Mouse (Mus musculus): ENCODE measurements around the gene Sema3b.
"Not testable (repeated sequence)": the region's sequence is repeated elsewhere in the genome, so short reads cannot be mapped to it uniquely, and the experiment has no call there.

The Sema3b gene

DNA sequence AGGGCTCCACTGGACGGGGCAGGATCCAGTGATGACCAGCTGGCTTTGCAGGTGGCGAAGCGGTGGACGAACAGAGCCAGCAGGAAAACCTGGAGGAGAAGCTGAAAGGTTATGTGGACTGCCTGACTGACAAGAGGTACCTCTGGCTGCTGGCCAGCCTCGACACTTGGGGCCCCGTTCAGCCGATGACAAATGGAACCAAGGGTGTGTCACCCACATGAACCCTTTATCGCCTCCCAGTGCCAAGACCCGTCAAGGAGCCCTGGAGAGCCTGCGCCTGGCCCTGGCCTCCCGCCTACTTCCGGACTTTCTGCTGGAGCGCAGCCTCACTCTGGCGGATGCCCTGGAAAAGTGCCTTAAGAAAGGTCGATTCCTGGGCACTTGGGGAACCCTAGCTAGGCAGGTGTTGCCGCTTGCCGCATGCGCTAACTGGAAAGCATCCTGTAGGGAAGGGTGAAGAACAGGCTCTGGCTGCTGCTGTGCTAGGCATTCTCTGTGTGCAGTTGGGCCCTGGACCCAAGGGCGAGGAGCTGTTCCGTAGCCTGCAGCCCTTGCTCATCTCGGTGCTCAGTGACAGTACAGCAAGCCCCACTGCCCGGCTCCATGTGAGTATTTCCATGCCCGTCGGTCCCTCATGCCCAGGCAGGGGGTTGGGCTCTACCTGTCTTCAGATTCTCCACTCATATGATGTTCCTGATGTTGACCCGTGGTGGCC lies 18.8 kb downstream of the Sema3b start:
- peak; percentile 54 for DNase-seq (ENCODE audit: low read depth, low spot score)

DNA sequence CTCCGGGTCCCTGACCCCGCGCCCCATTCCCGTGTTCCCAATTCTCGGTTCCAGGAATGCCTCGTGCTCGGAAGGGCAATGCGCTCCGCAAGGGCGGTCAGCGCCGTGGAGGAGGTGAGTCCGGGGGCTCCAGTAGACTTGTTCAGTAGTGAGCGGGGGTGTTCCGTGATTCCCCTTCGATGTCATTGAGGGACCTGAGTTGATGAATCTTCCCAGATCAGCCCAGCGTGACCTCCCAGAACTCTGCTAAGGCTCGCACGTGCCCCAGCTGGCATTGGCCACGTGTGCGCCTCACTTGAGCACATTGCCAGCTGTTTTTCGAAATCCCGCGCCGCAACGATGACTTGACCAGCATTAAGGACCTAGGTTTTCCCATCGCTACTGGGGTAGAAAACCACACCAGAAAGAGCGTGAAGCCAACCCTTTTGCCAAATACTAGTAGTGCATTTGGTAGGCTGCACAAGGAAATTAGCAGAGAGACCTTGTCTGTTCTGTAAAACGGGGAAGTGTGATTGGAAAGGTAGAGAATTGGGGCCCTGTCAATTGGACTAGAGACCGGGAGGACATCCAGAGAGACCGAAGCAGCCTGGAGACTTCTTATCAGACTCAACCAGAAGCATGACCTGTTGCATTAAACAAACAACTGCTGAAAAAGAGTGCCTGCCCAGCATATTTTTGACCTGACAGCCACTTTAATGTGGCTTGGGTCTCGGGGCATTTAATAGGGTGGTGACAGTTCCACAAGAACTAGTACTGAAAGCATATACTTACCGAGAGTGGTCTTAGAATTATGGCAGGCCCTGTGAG lies 21.0 kb downstream of the Sema3b start:
- peak; percentile 74 for DNase-seq (ENCODE audit: low read depth, low spot score)

DNA sequence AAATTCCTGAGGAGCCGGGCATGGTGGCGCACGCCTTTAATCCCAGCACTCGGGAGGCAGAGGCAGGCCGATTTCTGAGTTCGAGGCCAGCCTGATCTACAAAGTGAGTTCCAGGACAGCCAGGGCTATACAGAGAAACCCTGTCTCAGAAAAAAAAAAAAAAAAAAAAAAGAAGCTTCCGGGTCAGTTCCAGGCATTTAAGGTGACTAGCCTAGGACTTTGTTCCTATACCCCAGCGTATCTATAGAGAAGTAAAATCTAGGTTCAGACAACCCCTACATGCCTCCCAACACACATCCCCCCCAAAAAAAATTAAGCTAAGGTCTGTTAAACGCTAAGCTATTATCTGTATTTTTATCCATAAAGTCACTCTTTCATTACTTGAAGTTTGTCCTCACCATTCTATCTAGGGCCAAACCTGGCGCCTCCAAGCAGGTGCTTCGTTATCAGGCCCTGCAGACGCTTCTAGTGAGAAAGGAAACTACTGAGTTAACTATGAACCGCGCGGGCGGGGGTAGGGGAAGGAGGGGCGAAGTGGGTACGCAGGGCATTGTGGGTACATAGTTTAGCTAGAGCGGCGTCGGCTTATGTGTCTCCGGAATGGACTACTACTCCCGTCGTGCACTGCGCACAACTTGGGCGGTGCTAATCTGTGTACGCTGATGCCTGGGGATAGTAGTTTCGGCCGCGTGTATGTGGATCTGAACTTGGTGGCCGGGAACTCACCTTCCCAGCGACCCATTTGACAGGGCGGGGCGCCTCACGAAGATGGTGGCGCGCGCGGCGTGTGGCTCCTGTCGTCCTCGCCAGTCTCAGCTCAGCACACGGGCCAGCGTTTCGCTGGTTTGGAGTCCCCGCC lies 21.8 kb downstream of the Sema3b start, which contains the start of gene Ifrd2:
Gene Ifrd2, plus strand, starts transcription at position 669 of the 859 bp plus-strand sequence.
- peak; percentile 97 for DNase-seq (ENCODE audit: low read depth, low spot score)

DNA sequence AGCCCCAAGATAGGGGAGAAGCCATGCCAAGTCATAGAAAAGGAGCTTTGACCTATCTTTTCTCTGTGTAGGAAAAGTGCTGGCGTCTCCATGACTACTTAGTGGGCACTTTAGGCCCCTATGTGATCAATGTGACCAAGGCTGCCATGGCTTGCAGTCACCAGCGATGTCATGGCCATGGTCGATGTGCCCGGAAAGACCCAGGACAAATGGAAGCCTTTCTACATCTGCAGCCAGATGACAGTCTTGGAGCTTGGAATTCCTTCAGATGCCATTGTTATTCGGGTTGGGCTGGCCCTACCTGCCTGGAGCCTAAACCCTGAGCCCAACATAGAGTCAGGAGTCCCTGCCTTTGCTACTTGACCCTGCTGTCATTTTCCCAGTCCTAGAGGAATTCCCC lies 22.5 kb downstream of the Sema3b start:
- no peak for DNase-seq (ENCODE audit: low read depth, low spot score)

DNA sequence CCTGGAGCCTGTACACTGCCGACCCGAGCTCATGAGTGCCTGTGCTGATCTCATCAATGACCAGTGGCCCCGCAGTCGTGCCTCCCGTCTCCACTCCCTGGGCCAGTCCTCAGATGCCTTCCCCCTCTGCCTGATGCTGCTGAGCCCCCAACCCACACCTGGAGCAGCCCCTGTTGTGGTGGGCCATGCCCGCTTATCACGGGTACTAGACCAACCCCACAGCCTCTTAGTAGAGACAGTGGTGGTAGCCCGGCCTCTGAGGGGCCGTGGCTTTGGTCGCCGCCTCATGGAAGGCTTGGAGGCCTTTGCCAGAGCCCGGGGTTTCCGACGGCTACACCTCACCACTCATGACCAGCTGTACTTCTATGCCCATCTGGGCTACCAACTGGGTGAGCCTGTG lies 25.9 kb downstream of the Sema3b start:
- no peak for DNase-seq (ENCODE audit: low read depth, low spot score)

DNA sequence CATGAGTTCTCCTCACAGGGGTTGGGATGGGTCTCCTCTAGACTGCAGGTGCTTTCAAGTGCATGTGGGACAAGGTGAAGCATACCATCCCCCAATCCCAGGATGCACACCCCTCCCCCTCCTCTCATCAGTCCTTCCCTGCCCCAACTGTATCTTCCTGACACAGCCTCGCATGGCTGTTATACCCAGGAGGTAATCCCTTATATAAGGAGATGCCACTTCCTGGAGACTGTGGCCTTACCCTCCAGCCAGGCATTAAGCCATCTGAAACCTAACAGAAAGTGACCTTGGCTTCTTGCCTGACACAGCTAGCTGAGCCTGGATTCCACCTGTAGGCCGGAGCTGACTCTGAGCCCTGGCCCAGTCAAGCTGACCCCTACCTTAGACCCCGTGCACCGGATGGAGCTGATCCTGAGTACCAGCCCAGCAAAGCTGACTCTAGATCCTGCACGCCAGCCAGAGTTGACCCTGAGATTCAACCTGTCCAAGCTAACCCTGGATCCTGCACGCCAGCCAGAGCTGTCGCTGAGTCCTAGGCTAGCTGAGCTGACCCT lies 26.4 kb downstream of the Sema3b start:
- no peak for DNase-seq (ENCODE audit: low read depth, low spot score)

DNA sequence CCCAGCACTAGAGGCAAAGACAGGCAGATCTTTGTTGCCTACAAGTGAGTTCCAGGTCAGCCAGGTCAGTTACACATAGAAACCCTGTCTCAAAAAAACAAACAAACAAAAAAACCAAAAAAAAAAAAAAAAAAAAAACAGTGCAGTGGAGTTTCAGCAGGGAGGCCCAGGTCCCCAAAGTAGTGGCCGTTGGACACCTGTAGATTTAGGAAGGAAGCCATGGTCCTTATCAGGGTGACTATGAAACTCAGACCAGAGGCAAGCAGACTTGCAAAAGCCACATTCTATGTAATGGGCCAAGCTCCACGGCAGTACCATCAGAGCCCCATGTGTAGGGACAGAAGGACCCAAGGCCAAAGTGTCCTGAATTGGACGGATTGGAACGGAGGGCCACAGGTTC lies 27.4 kb downstream of the Sema3b start:
- no peak for DNase-seq (ENCODE audit: low read depth, low spot score)

DNA sequence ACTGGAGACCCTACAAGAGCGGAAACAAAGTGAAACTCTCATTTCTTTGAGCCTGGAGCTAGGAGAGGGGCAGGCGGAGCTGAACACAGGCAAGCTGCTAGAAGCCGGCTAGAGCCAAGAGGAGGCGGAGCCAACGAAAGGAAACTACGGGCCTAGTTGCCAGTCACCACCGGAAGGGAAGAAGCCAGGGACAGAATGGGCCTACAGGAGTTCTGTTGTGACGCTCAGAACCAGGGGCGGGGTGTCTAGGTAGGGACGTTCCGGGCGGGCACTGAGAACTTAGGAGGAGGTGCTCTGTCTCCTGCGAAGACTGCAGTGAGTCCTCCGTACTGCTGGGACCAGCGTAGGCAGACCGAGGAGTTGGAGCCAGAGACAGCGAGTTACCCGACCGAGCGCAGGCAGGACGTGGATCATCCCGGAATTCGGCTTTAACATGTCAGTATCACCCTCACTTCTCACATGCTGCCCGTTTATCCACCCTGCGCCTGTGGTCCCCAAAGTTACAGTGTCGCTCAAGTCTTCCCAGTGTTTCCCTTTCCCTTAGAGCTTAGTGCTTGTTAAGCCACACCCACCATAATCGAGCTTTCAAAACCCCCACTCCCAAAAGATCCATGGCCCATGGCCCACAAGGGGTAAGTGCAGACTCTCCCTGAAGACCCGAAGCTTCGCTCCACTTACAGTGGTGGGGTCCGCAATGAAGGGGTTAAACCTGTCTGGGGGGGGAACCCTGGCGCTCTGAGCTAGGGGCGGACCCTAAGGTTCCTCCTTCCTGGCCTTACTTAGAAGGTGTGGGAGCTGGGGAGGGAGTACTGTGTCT lies 28.3 kb downstream of the Sema3b start, which contains the start of gene Hyal3:
Gene Hyal3, plus strand, starts transcription at position 318 of the 817 bp plus-strand sequence.
- peak; percentile 81 for DNase-seq (ENCODE audit: low read depth, low spot score)

DNA sequence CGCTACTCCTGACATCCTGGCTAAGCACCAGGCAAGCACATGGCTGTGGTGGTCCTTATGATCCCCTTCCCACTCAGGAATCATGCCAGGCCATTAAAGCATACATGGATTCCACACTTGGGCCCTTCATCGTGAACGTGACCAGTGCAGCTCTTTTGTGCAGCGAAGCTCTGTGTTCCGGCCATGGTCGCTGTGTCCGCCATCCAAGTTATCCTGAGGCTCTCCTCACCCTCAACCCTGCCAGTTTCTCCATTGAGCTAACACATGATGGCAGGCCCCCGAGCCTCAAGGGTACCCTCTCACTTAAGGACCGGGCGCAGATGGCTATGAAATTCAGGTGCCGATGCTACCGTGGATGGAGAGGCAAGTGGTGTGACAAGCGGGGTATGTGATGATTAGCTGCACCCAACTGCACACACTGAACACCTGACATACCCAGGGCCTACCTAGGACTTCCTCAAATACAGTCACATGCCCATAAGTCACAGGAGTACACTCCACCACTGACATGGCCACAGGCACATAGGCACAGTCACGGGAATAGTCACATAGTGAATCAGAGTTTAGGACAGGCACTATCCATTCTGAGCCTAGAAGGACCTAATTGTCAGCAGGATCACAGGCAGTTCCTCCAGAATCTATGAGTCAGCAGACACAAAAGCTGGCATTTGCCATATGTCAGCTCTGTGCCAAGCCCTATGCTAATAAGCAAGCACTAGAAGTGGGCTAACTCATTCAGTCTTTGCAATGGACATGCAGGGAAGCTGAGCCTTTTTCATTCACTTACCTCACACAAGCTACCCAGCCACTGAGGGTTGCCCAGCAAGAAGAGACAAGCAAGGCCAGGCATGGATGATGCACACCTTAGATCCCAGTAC lies 29.8 kb downstream of the Sema3b start:
- DNase-seq (ENCODE audit: low read depth, low spot score): no peak

DNA sequence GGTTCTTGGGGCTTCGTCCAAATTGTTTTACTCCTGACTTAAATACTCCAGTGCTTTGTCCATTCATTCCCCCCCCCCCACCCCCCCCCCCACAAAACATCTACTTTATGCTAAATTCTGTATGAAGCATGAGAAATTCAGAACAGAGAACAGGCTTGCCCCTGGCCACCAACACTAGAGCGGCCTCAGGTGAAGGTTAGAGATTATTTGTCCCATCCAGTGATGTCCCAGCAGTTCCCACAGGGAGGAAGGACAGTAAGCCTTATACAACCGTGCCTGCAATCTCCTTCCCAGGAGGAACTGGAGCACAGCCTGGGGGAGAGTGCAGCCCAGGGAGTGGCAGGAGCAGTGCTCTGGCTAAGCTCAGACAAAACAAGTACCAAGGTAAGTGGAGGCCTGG lies 30.4 kb downstream of the Sema3b start, which contains the start of gene Naa80:
Gene Naa80, plus strand, starts transcription at position 301 of the 400 bp plus-strand sequence.
- DNase-seq (ENCODE audit: low read depth, low spot score): no peak

DNA sequence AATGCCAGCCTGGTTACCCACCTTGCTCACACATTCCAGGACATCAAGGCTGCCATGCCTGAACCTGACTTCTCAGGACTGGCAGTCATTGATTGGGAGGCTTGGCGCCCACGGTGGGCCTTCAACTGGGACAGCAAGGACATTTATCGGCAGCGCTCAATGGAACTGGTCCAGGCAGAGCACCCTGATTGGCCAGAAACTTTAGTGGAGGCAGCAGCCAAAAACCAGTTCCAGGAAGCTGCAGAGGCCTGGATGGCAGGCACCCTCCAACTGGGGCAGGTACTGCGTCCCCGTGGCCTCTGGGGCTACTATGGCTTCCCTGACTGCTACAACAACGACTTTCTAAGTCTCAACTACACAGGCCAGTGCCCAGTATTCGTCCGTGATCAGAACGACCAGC lies 31.2 kb downstream of the Sema3b start:
- DNase-seq (ENCODE audit: low read depth, low spot score): no peak

DNA sequence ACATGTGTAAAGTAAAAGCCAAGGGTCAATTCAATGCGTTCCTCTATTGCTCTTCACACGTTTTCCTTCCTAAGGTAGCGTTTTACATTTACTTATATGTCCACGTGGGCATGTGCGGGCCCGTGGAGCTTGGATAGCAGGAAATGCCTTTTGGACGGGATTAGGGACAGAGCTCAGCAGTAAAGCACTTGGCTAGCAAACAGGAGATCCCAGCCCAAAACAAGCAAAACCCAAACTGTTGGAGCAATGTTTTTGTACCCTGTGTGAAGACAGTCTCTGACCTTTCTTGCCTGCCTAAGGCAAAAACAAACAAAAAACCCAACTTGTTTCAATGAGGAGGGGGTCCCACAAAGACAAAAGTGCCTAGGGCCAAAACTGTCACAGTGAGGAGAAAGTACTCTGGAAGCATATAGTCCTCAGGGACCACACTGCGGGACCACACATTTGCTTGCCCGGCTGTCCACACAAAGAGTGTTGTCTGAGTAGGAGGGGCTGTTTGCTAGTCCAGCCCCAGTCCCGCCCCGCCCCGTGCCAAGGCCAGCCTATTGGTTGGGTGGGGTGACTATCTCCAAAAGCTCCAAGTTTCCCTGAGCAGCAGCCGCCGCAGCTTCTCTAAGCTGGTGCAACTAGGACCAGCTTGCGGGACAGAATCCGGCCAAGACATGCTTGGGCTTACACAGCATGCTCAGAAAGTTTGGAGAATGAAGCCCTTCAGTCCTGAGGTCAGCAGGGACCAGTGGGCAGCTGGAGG lies 32.5 kb downstream of the Sema3b start, which contains the start of gene Hyal1:
Gene Hyal1, plus strand, starts transcription at position 571 of the 751 bp plus-strand sequence.
- peak; percentile 81 for DNase-seq (ENCODE audit: low read depth, low spot score)

DNA sequence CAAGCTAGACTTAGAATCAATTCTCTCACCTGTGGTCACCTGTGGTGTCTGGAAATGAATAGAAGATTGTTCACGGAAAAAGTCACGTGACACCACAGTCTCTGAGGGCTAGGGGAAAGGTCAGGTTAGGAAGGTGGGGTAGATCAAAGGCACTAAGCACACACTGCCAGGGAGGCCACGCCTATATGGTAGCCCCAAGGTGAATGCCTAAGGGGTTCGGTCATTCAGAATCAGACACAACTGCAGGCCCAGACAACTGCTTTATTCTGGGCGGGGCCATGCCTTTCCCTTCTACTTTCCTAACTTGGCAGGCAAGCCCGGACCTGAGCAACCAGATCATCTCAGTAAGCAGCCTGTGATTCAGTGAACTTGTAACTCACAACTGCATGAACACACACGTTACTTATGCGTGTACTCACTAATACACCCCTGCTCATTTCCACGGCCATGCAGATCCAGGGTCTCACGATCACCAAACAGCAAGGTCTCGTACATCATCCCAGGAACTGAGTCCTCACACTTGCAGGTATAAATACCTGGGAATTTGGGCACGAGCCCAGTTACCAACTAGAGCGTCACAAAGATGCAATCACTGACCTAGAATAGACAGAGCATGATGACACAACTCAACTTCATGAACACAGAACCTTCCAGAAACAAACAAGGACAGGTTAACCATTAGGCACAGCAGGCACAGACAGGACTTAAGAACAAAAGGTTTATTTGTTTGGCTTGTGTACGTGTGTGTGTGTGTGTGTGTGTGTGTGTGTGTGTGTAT lies 33.3 kb downstream of the Sema3b start:
- DNase-seq (ENCODE audit: low read depth, low spot score): no peak

DNA sequence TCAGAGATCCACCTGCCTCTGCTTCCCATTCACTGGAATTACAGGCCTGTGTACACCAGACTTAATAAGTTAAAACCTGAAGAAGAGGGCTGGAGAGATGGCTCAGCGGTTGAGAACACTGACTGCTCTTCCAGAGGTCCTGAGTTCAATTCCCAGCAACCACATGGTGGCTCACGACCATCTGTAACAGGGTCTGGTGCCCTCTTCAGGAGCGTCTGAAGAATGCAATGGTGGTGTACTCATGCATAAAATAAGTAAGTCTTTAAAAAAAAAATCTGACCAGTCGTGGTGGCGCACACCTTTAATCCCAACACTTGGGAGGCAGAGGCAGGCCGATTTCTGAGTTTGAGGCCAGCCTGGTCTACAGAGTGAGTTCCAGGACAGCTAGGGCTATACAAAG lies 35.3 kb downstream of the Sema3b start:
- DNase-seq (ENCODE audit: low read depth, low spot score): not testable (repeated sequence)

DNA sequence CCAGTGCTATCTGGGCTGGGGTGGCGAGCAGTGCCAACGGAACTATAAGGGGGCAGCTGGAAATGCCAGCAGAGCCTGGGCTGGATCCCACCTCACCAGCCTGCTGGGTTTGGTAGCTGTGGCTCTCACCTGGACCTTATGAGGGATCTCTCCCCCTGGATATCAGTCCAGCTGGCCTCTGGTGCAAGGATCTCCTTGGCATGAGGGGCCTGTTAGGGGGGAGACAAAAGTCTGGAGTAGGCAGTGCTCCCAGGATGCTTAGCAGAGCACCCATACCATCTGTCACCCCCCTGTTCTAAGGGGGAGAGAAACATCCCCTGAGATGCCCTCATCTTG lies 36.7 kb downstream of the Sema3b start:
- DNase-seq (ENCODE audit: low read depth, low spot score): no peak

DNA sequence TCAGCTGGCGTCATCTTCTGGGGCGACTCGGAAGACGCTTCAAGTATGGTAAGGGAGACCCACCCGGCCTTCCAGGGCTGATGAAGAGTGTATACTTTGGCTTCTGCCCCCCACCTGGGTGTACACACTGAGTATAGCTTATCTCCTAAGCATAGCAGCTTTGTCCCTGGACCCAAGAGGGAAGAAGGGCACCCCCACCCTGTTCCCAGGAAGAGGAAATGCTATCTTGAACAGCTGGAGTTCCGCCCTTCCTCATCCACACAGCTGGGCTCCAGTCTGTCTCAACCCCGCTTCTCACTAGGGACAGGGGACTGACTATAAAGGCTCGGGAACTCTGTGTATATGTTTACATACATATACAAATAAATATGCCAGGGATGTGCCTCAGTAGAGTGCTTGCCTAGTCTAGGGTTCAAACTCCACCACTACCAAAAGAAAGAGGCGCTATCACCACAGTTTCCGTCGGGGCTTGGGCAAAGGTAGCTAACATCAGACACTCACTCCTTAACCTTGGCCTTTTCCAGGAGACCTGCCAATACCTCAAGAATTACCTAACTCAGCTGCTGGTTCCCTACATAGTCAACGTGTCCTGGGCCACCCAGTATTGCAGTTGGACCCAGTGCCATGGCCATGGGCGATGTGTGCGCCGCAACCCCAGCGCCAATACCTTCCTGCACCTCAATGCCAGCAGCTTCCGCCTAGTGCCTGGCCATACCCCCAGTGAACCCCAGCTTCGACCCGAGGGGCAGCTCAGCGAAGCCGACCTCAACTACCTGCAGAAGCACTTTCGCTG lies 37.3 kb downstream of the Sema3b start:
- no peak for DNase-seq (ENCODE audit: low read depth, low spot score)

DNA sequence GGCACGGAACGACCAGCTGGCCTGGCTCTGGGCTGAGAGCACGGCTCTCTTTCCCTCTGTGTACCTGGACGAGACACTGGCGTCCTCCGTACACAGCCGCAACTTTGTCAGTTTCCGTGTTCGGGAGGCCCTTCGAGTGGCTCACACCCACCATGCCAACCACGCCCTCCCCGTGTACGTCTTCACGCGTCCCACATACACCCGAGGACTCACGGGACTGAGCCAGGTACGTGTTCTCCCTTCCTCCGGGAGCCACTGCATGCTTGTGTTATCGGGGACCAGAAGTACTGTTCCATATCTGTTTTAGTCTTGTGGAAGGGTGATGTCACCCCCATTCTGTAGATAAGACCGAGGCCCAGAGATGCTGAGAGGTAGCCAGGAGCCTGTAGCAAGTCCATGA lies 38.2 kb downstream of the Sema3b start:
- DNase-seq (ENCODE audit: low read depth, low spot score): peak; percentile 67

Measured in c-Kit-negative CD71-positive TER-119-positive erythroid progenitor cells, embryonic 14.5 days (primary cell).